Mouse (Mus musculus): Measurements from ENCODE around the gene Dnmt3a. TPM values are rescaled to one million over a fixed set of nuclear protein-coding genes. Genes with fewer than 3 reads are reported as not detected.

Dnmt3a gene
- polyA plus RNA-seq, 1 experiment from 2014 or later, result 126 TPM

- Histone ChIP-seq H3K27ac (no peak overlapping the region), H3K4me3 (no peak overlapping the region), H3K27me3 (no peaks in the 10 kb centered on the region), H3K9me3 (no peaks in the 10 kb centered on the region), H3K36me3 (peaks cover 20% of the 10 kb centered on the region), H3K9ac (no peak overlapping the region), H3K4me1 (replicated peaks) (peaks cover 16% of the 10 kb centered on the region), H3K4me2 (no peak overlapping the region)
- WGBS, result 100% methylated on average over 2 of the region's 2 CpGs
- no peak for ATAC-seq (ENCODE audit: low FRiP score)
Observed at GRCm38 (mm10) chr12:3776015-3776414, 29.8 kb upstream of the Dnmt3a start.

- 89% methylated on average over 5 of the region's 5 CpGs for WGBS
Observed at GRCm38 (mm10) chr12:3777682-3778081, 28.1 kb upstream of the Dnmt3a start.

DNA sequence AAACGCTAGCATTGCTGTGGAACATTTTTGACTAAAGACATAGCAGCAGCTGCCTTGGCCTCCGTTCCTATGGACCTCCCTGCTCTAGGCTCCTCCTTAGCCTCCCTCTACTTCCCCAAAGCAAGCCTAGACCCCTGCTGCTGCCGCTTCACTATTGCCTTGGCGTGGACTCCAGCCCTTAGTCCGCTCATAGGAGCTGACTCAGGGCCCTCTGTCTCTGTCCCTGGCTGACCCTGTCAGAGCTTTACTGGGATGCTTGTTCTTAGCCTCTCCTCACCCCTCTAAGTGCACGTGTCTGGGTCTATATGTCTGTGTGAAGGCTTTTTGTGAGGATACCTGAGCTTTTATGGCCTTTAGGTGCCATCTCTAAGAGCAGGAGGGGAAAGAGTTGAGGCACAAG lies 27.5 kb upstream of the Dnmt3a start:
- H3K27me3 ChIP-seq, result no peaks in the 10 kb centered on the region
- 88% methylated on average over 6 of the region's 6 CpGs for WGBS
- H3K4me3 ChIP-seq, result no peak overlapping the region
- no peak overlapping the region for H3K4me2 ChIP-seq
- no peaks in the 10 kb centered on the region for H3K9me3 ChIP-seq
- ATAC-seq (ENCODE audit: low FRiP score), result no peak
- peaks cover 39% of the 10 kb centered on the region for H3K4me1 ChIP-seq (replicated peaks)
- H3K27ac ChIP-seq, result no peak overlapping the region
- H3K9ac ChIP-seq, result no peak overlapping the region
- H3K36me3 ChIP-seq, result peaks cover 13% of the 10 kb centered on the region

More at GRCm38 (mm10) chr12:3777682-3778081, 28.1 kb upstream of the Dnmt3a start:
- no peak overlapping the region for H3K4me3 ChIP-seq
- no peak for ATAC-seq (ENCODE audit: low FRiP score)
- H3K27ac ChIP-seq, result no peak overlapping the region
- H3K9me3 ChIP-seq, result no peaks in the 10 kb centered on the region
- no peak overlapping the region for H3K9ac ChIP-seq
- H3K4me2 ChIP-seq, result no peak overlapping the region
- peaks cover 32% of the 10 kb centered on the region for H3K4me1 ChIP-seq (replicated peaks)
- H3K27me3 ChIP-seq, result no peaks in the 10 kb centered on the region
- H3K36me3 ChIP-seq, result peaks cover 19% of the 10 kb centered on the region

GRCm38 (mm10) chr12:3779639-3780038 lies 26.2 kb upstream of the Dnmt3a start:
- H3K36me3 ChIP-seq, result no peaks in the 10 kb centered on the region
- no peak overlapping the region for H3K4me3 ChIP-seq
- H3K9me3 ChIP-seq, result no peaks in the 10 kb centered on the region
- 77% methylated on average over 2 of the region's 2 CpGs for WGBS
- no peak overlapping the region for H3K4me2 ChIP-seq
- no peak overlapping the region for H3K9ac ChIP-seq
- no peak overlapping the region for H3K27ac ChIP-seq
- peaks cover 52% of the 10 kb centered on the region for H3K4me1 ChIP-seq (replicated peaks)
- H3K27me3 ChIP-seq, result no peaks in the 10 kb centered on the region
- no peak for ATAC-seq (ENCODE audit: low FRiP score)

- ATAC-seq (ENCODE audit: low FRiP score), result peak; percentile 60
- Histone ChIP-seq H3K9ac (0 out of 2 replicates have a peak overlapping the region, but pooled peaks have one; percentile 49), H3K9me3 (no peaks in the 10 kb centered on the region), H3K4me2 (no peak overlapping the region), H3K27ac (peak overlapping the region; percentile 81), H3K27me3 (no peaks in the 10 kb centered on the region), H3K4me3 (no peak overlapping the region), H3K4me1 (replicated peaks) (peaks cover 54% of the 10 kb centered on the region), H3K36me3 (no peaks in the 10 kb centered on the region)
- 8% methylated on average over 8 of the region's 8 CpGs for WGBS
Observed at GRCm38 (mm10) chr12:3780405-3780891, 25.4 kb upstream of the Dnmt3a start.

DNA sequence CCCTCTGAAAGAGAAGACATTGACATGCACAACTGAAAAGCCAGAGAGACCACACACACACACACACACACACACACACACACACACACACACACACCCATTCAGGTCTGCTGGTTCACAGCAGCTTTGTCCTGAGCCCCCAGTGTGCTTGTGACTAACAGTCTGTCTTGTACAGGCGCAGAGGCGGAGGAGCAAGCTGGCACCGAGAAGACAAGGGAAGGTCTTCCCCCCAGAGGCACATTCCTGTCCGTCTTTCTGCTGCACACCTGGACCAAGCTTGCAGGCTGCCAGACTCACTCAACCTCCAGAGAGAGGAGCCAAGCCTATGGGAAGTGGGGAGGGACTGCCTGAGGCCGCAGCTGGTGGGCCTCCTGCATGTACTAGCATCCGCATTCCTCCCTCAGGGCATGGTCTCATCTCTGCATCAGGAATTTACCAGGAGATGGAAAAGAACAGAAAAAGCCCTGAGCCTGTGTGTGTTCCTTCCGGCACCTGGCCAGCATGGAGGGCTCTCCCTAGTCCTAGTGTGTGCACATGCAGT lies 24.8 kb upstream of the Dnmt3a start:
- peaks cover 54% of the 10 kb centered on the region for H3K4me1 ChIP-seq (replicated peaks)
- H3K4me2 ChIP-seq, result no peak overlapping the region

GRCm38 (mm10) chr12:3781482-3781881 lies 24.3 kb upstream of the Dnmt3a start:
- Histone ChIP-seq H3K4me1 (replicated peaks) (peaks cover 54% of the 10 kb centered on the region), H3K36me3 (no peaks in the 10 kb centered on the region), H3K9me3 (no peaks in the 10 kb centered on the region), H3K27me3 (no peaks in the 10 kb centered on the region), H3K4me3 (no peak overlapping the region), H3K27ac (peak overlapping the region; percentile 81), H3K9ac (no peak overlapping the region; the same call in 1 of the 2 replicates), H3K4me2 (no peak overlapping the region)
- 12% methylated on average over 8 of the region's 8 CpGs for WGBS
- ATAC-seq (ENCODE audit: low FRiP score), result peak; percentile 38

More for the DNA sequence above, 24.8 kb upstream of the Dnmt3a start:
- peak; percentile 57 for ATAC-seq (ENCODE audit: low FRiP score)
- 34% methylated on average over 7 of the region's 7 CpGs for WGBS
- Histone ChIP-seq H3K4me3 (no peak overlapping the region), H3K27ac (peak overlapping the region; percentile 81), H3K27me3 (no peaks in the 10 kb centered on the region), H3K9ac (no peak overlapping the region; the same call in 1 of the 2 replicates), H3K36me3 (no peaks in the 10 kb centered on the region), H3K9me3 (no peaks in the 10 kb centered on the region)

GRCm38 (mm10) chr12:3783196-3783825 lies 22.5 kb upstream of the Dnmt3a start:
- Histone ChIP-seq H3K4me2 (no peak overlapping the region), H3K4me3 (no peak overlapping the region), H3K36me3 (no peaks in the 10 kb centered on the region), H3K9ac (no peak overlapping the region), H3K4me1 (replicated peaks) (peaks cover 54% of the 10 kb centered on the region), H3K27me3 (no peaks in the 10 kb centered on the region), H3K27ac (peak overlapping the region; percentile 79), H3K9me3 (no peaks in the 10 kb centered on the region)
- 52% methylated on average over 3 of the region's 3 CpGs for WGBS
- ATAC-seq (ENCODE audit: low FRiP score), result peak; percentile 32; the same call in 1 of the 2 replicates

GRCm38 (mm10) chr12:3784258-3784657 lies 21.5 kb upstream of the Dnmt3a start:
- 0 out of 2 replicates have a peak overlapping the region, but pooled peaks have one; percentile 15 for H3K27ac ChIP-seq
- no peak overlapping the region for H3K4me3 ChIP-seq
- no peaks in the 10 kb centered on the region for H3K36me3 ChIP-seq
- H3K9me3 ChIP-seq, result no peaks in the 10 kb centered on the region
- ATAC-seq (ENCODE audit: low FRiP score), result no peak
- no peak overlapping the region for H3K9ac ChIP-seq
- H3K4me2 ChIP-seq, result no peak overlapping the region
- H3K4me1 ChIP-seq (replicated peaks), result peaks cover 58% of the 10 kb centered on the region
- H3K27me3 ChIP-seq, result no peaks in the 10 kb centered on the region
- WGBS, result 52% methylated on average over 2 of the region's 2 CpGs

DNA sequence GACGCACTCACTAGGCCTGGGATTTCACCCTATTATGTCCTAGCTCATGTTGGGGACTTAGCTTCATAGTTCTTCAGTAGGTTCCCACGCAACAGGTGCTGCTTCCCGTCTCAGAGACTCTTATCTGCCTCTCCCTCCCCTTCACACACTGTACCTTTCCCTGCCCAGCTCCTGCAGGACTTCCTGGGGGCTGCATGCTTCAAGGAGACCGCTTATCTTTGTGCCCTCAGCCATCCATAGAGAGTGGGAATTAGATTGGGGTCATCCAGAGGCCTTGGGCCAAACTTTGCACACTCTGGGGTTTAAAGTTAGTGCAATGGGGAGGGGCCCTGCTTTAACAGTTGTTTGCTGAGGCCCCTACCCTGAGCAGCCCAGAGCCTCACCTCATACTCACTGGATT lies 21.1 kb upstream of the Dnmt3a start:
- Histone ChIP-seq H3K4me1 (replicated peaks) (peaks cover 55% of the 10 kb centered on the region), H3K27ac (no peak overlapping the region), H3K27me3 (no peaks in the 10 kb centered on the region), H3K4me2 (no peak overlapping the region), H3K9me3 (no peaks in the 10 kb centered on the region), H3K36me3 (no peaks in the 10 kb centered on the region), H3K9ac (no peak overlapping the region), H3K4me3 (no peak overlapping the region)
- no peak for ATAC-seq (ENCODE audit: low FRiP score)
- WGBS, result 85% methylated on average over 4 of the region's 4 CpGs

GRCm38 (mm10) chr12:3787041-3787440 lies 18.8 kb upstream of the Dnmt3a start:
- no peaks in the 10 kb centered on the region for H3K36me3 ChIP-seq
- H3K9ac ChIP-seq, result no peak overlapping the region
- H3K27me3 ChIP-seq, result no peaks in the 10 kb centered on the region
- no peak for ATAC-seq (ENCODE audit: low FRiP score)
- H3K4me2 ChIP-seq, result no peak overlapping the region
- WGBS, result 65% methylated on average over 3 of the region's 3 CpGs
- no peak overlapping the region for H3K27ac ChIP-seq
- H3K4me3 ChIP-seq, result no peak overlapping the region
- no peaks in the 10 kb centered on the region for H3K9me3 ChIP-seq
- peaks cover 36% of the 10 kb centered on the region for H3K4me1 ChIP-seq (replicated peaks)

DNA sequence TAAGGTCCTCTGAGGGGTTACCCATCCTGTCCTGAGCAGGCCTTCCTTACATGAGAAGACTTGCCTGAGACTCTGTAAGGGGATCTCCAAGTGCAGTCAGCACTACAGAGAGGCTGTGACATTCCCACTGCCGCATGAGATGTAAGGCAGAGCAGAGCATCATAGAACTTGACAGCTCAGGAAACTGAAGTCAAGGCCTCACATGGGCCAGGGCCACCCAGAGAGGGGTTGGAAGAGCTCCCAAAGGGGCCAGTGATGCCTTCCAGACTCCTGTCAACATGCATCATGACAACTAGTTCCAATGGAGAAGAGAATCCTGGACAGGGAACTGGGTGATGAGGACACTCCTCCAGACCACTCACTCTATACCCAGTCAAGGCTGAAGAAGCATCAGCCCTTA lies 18.3 kb upstream of the Dnmt3a start:
- H3K4me3 ChIP-seq, result no peak overlapping the region
- 65% methylated on average over 1 of the region's 1 CpGs for WGBS
- ATAC-seq (ENCODE audit: low FRiP score), result no peak

More for the DNA sequence above, 18.3 kb upstream of the Dnmt3a start:
- Histone ChIP-seq H3K4me1 (replicated peaks) (peaks cover 34% of the 10 kb centered on the region), H3K27me3 (no peaks in the 10 kb centered on the region), H3K27ac (no peak overlapping the region), H3K9ac (no peak overlapping the region), H3K4me2 (no peak overlapping the region), H3K36me3 (no peaks in the 10 kb centered on the region), H3K9me3 (no peaks in the 10 kb centered on the region)
